Mouse (Mus musculus): Measurements from ENCODE around the gene Cfap299. TPM values are rescaled to one million over a fixed set of nuclear protein-coding genes. Genes with fewer than 3 reads are reported as not detected.

Gene Cfap299
- polyA plus RNA-seq, 1 experiment from 2014 or later: not detected

- Histone ChIP-seq H3K9me3 (ENCODE audit: control insufficient read depth, low read length) (no peaks in the 10 kb centered on the region), H3K4me2 (ENCODE audit: low read depth) (no peak overlapping the region), H3K4me3 (ENCODE audit: low read depth, low read length) (no peak overlapping the region), H3K27ac (ENCODE audit: low read depth, low read length) (no peak overlapping the region), H3K4me1 (ENCODE audit: control insufficient read depth, insufficient read depth, low read length) (no peaks in the 10 kb centered on the region), H3K27me3 (ENCODE audit: control insufficient read depth, insufficient read depth, low read length) (no peaks in the 10 kb centered on the region), H3K9ac (ENCODE audit: low read length) (no peak overlapping the region), H3K36me3 (ENCODE audit: control insufficient read depth, insufficient read depth, low read length) (no peaks in the 10 kb centered on the region)
- ATAC-seq (ENCODE audit: insufficient read depth, low FRiP score, low TSS enrichment): no peak
- 78% methylated on average over 2 of the region's 2 CpGs for WGBS
- DNase-seq (ENCODE audit: low spot score): no peak
These were observed 249.3 kb downstream of the Cfap299 start for GRCm38 (mm10) chr5:98578398-98578797.

- Histone ChIP-seq H3K36me3 (ENCODE audit: control insufficient read depth, insufficient read depth, low read length) (no peaks in the 10 kb centered on the region), H3K4me3 (ENCODE audit: low read depth, low read length) (no peak overlapping the region), H3K9ac (ENCODE audit: low read length) (no peak overlapping the region), H3K4me1 (ENCODE audit: control insufficient read depth, insufficient read depth, low read length) (no peaks in the 10 kb centered on the region), H3K9me3 (ENCODE audit: control insufficient read depth, low read length) (no peaks in the 10 kb centered on the region), H3K27ac (ENCODE audit: low read depth, low read length) (no peak overlapping the region), H3K27me3 (ENCODE audit: control insufficient read depth, insufficient read depth, low read length) (no peaks in the 10 kb centered on the region), H3K4me2 (ENCODE audit: low read depth) (no peak overlapping the region)
- no peak for ATAC-seq (ENCODE audit: insufficient read depth, low FRiP score, low TSS enrichment)
- WGBS: 83% methylated on average over 5 of the region's 5 CpGs
- no peak for DNase-seq (ENCODE audit: low spot score)
These were observed 251.7 kb downstream of the Cfap299 start for GRCm38 (mm10) chr5:98580811-98581210.

- ATAC-seq (ENCODE audit: insufficient read depth, low FRiP score, low TSS enrichment) (no peak), DNase-seq (ENCODE audit: low spot score) (no peak)
- Histone ChIP-seq H3K27ac (ENCODE audit: low read depth, low read length) (no peak overlapping the region), H3K4me1 (ENCODE audit: control insufficient read depth, insufficient read depth, low read length) (no peaks in the 10 kb centered on the region), H3K9ac (ENCODE audit: low read length) (no peak overlapping the region), H3K4me2 (ENCODE audit: low read depth) (no peak overlapping the region), H3K9me3 (ENCODE audit: control insufficient read depth, low read length) (no peaks in the 10 kb centered on the region), H3K36me3 (ENCODE audit: control insufficient read depth, insufficient read depth, low read length) (no peaks in the 10 kb centered on the region), H3K4me3 (ENCODE audit: low read depth, low read length) (no peak overlapping the region), H3K27me3 (ENCODE audit: control insufficient read depth, insufficient read depth, low read length) (no peaks in the 10 kb centered on the region)
- 92% methylated on average over 3 of the region's 3 CpGs for WGBS
These were observed 252.9 kb downstream of the Cfap299 start for GRCm38 (mm10) chr5:98582051-98582450.

- no peaks in the 10 kb centered on the region for H3K4me1 ChIP-seq (ENCODE audit: control insufficient read depth, insufficient read depth, low read length)
- no peaks in the 10 kb centered on the region for H3K9me3 ChIP-seq (ENCODE audit: control insufficient read depth, low read length)
- DNase-seq (ENCODE audit: low spot score) (no peak), ATAC-seq (ENCODE audit: insufficient read depth, low FRiP score, low TSS enrichment) (no peak)
- no peaks in the 10 kb centered on the region for H3K27me3 ChIP-seq (ENCODE audit: control insufficient read depth, insufficient read depth, low read length)
- H3K36me3 ChIP-seq (ENCODE audit: control insufficient read depth, insufficient read depth, low read length): no peaks in the 10 kb centered on the region
- H3K4me3 ChIP-seq (ENCODE audit: low read depth, low read length): no peak overlapping the region
- H3K9ac ChIP-seq (ENCODE audit: low read length): no peak overlapping the region
- no peak overlapping the region for H3K27ac ChIP-seq (ENCODE audit: low read depth, low read length)
- H3K4me2 ChIP-seq (ENCODE audit: low read depth): no peak overlapping the region
These were observed 256.8 kb downstream of the Cfap299 start for GRCm38 (mm10) chr5:98585915-98586314.

- no peaks in the 10 kb centered on the region for H3K9me3 ChIP-seq (ENCODE audit: control insufficient read depth, low read length)
- H3K9ac ChIP-seq (ENCODE audit: low read length): no peak overlapping the region
- 93% methylated on average over 5 of the region's 5 CpGs for WGBS
- no peak overlapping the region for H3K4me2 ChIP-seq (ENCODE audit: low read depth)
- no peak for DNase-seq (ENCODE audit: low spot score)
- no peak overlapping the region for H3K27ac ChIP-seq (ENCODE audit: low read depth, low read length)
- H3K4me3 ChIP-seq (ENCODE audit: low read depth, low read length): no peak overlapping the region
- ATAC-seq (ENCODE audit: insufficient read depth, low FRiP score, low TSS enrichment): no peak
- no peaks in the 10 kb centered on the region for H3K4me1 ChIP-seq (ENCODE audit: control insufficient read depth, insufficient read depth, low read length)
- no peaks in the 10 kb centered on the region for H3K27me3 ChIP-seq (ENCODE audit: control insufficient read depth, insufficient read depth, low read length)
- H3K36me3 ChIP-seq (ENCODE audit: control insufficient read depth, insufficient read depth, low read length): no peaks in the 10 kb centered on the region
These were observed 284.4 kb downstream of the Cfap299 start for GRCm38 (mm10) chr5:98613511-98613910.

DNA sequence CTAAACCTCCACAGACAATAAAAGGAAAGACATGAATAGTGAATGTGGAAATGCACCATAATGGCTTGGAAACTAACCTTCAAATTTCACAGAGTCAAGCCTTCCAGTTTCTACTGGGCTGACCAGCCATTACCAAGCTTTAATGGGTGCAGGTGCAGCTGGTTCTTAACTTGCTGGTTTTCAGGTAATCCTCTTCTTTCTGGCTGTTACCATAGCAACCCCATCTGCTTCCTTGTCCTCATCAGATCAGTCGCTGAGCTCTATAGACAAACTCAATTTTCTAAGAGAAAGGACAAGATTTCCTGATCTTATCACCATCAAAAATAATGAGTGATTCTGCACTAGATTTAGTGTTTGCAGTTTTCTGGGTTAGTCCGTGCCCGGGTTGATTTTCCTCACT lies 287.8 kb downstream of the Cfap299 start:
- Histone ChIP-seq H3K36me3 (ENCODE audit: control insufficient read depth, insufficient read depth, low read length) (no peaks in the 10 kb centered on the region), H3K9ac (ENCODE audit: low read length) (no peak overlapping the region), H3K4me1 (ENCODE audit: control insufficient read depth, insufficient read depth, low read length) (no peaks in the 10 kb centered on the region), H3K4me2 (ENCODE audit: low read depth) (no peak overlapping the region), H3K9me3 (ENCODE audit: control insufficient read depth, low read length) (no peaks in the 10 kb centered on the region), H3K4me3 (ENCODE audit: low read depth, low read length) (no peak overlapping the region), H3K27ac (ENCODE audit: low read depth, low read length) (no peak overlapping the region), H3K27me3 (ENCODE audit: control insufficient read depth, insufficient read depth, low read length) (no peaks in the 10 kb centered on the region)
- DNase-seq (ENCODE audit: low spot score) (no peak), ATAC-seq (ENCODE audit: insufficient read depth, low FRiP score, low TSS enrichment) (no peak)
- 77% methylated on average over 3 of the region's 3 CpGs for WGBS

- WGBS: 90% methylated on average over 4 of the region's 4 CpGs
These were observed 288.3 kb downstream of the Cfap299 start for GRCm38 (mm10) chr5:98617416-98617815.

GRCm38 (mm10) chr5:98650345-98650744 lies 321.2 kb downstream of the Cfap299 start:
- Histone ChIP-seq H3K27me3 (ENCODE audit: control insufficient read depth, insufficient read depth, low read length) (no peaks in the 10 kb centered on the region), H3K4me1 (ENCODE audit: control insufficient read depth, insufficient read depth, low read length) (no peaks in the 10 kb centered on the region), H3K9me3 (ENCODE audit: control insufficient read depth, low read length) (no peaks in the 10 kb centered on the region), H3K4me2 (ENCODE audit: low read depth) (no peak overlapping the region), H3K27ac (ENCODE audit: low read depth, low read length) (no peak overlapping the region), H3K4me3 (ENCODE audit: low read depth, low read length) (no peak overlapping the region), H3K36me3 (ENCODE audit: control insufficient read depth, insufficient read depth, low read length) (no peaks in the 10 kb centered on the region), H3K9ac (ENCODE audit: low read length) (no peak overlapping the region)
- ATAC-seq (ENCODE audit: insufficient read depth, low FRiP score, low TSS enrichment) (no peak), DNase-seq (ENCODE audit: low spot score) (no peak)

More at GRCm38 (mm10) chr5:98617416-98617815, 288.3 kb downstream of the Cfap299 start:
- Histone ChIP-seq H3K9me3 (ENCODE audit: control insufficient read depth, low read length) (no peaks in the 10 kb centered on the region), H3K36me3 (ENCODE audit: control insufficient read depth, insufficient read depth, low read length) (no peaks in the 10 kb centered on the region), H3K4me2 (ENCODE audit: low read depth) (no peak overlapping the region), H3K4me3 (ENCODE audit: low read depth, low read length) (no peak overlapping the region), H3K27ac (ENCODE audit: low read depth, low read length) (no peak overlapping the region), H3K27me3 (ENCODE audit: control insufficient read depth, insufficient read depth, low read length) (no peaks in the 10 kb centered on the region), H3K4me1 (ENCODE audit: control insufficient read depth, insufficient read depth, low read length) (no peaks in the 10 kb centered on the region), H3K9ac (ENCODE audit: low read length) (no peak overlapping the region)
- no peak for ATAC-seq (ENCODE audit: insufficient read depth, low FRiP score, low TSS enrichment)
- DNase-seq (ENCODE audit: low spot score): no peak

GRCm38 (mm10) chr5:98651049-98651448 lies 321.9 kb downstream of the Cfap299 start:
- no peak for DNase-seq (ENCODE audit: low spot score)
- Histone ChIP-seq H3K36me3 (ENCODE audit: control insufficient read depth, insufficient read depth, low read length) (no peaks in the 10 kb centered on the region), H3K9me3 (ENCODE audit: control insufficient read depth, low read length) (no peaks in the 10 kb centered on the region), H3K9ac (ENCODE audit: low read length) (no peak overlapping the region), H3K4me3 (ENCODE audit: low read depth, low read length) (no peak overlapping the region), H3K27me3 (ENCODE audit: control insufficient read depth, insufficient read depth, low read length) (no peaks in the 10 kb centered on the region), H3K4me2 (ENCODE audit: low read depth) (no peak overlapping the region), H3K4me1 (ENCODE audit: control insufficient read depth, insufficient read depth, low read length) (no peaks in the 10 kb centered on the region), H3K27ac (ENCODE audit: low read depth, low read length) (no peak overlapping the region)
- 81% methylated on average over 5 of the region's 5 CpGs for WGBS
- ATAC-seq (ENCODE audit: insufficient read depth, low FRiP score, low TSS enrichment): no peak

Data from neural tube, embryonic 11.5 days (tissue).